Mouse (Mus musculus): Measurements from ENCODE around the gene Actbl2. TPM values are rescaled to one million over a fixed set of nuclear protein-coding genes. Genes with fewer than 3 reads are reported as not detected.

Gene Actbl2
- total and polyA plus RNA-seq, 3 experiments: not detected

GRCm38 (mm10) chr13:111269789-111270335 lies 15.0 kb downstream of the Actbl2 start:
- DNase-seq: no peak

- no peak for DNase-seq
Observed at GRCm38 (mm10) chr13:111271868-111272267, 17.1 kb downstream of the Actbl2 start.

GRCm38 (mm10) chr13:111286461-111287385 lies 31.9 kb downstream of the Actbl2 start:
- DNase-seq: no peak

- no peak for DNase-seq
Observed at GRCm38 (mm10) chr13:111291161-111291957, 36.5 kb downstream of the Actbl2 start.

- DNase-seq: no peak
Observed at GRCm38 (mm10) chr13:111291958-111292493, 37.2 kb downstream of the Actbl2 start.

- DNase-seq: no peak
Observed at GRCm38 (mm10) chr13:111293478-111293877, 38.7 kb downstream of the Actbl2 start.

- no peak for DNase-seq
Observed at GRCm38 (mm10) chr13:111294965-111295494, 40.2 kb downstream of the Actbl2 start.

GRCm38 (mm10) chr13:111296029-111296428 lies 41.2 kb downstream of the Actbl2 start:
- DNase-seq: no peak

GRCm38 (mm10) chr13:111297614-111298013 lies 42.8 kb downstream of the Actbl2 start:
- DNase-seq: no peak

GRCm38 (mm10) chr13:111299145-111299713 lies 44.4 kb downstream of the Actbl2 start:
- no peak for DNase-seq

GRCm38 (mm10) chr13:111300846-111301245 lies 46.0 kb downstream of the Actbl2 start:
- no peak for DNase-seq

GRCm38 (mm10) chr13:111301431-111301830 lies 46.6 kb downstream of the Actbl2 start:
- DNase-seq: no peak

- DNase-seq: no peak
Observed at GRCm38 (mm10) chr13:111304194-111304593, 49.4 kb downstream of the Actbl2 start.

GRCm38 (mm10) chr13:111304736-111305135 lies 49.9 kb downstream of the Actbl2 start:
- DNase-seq: no peak

Other genes with a start within 250 kb of the Actbl2 start
- 100 to 1,000 TPM in 1 of 2 experiments, 10 to 100 TPM in 1; 64.8 to 108 TPM for gene Gpbp1, start 235.1 kb downstream of the Actbl2 start, total RNA-seq (2021)
- 0.32 and 0.44 TPM in 2 replicates for gene Gpbp1, start 235.1 kb downstream of the Actbl2 start, polyA plus RNA-seq (2012; rRNA removed)